Mouse (Mus musculus) 3T3-L1 (cell line): ENCODE measurements around the gene Cldn12.

Experiments
- DNase-seq: peaks from one replicate; pipeline ENCODE4 v3.0.0-alpha.2; 2015; ENCODE audit warnings: low read depth, low spot score

The Cldn12 gene

DNA sequence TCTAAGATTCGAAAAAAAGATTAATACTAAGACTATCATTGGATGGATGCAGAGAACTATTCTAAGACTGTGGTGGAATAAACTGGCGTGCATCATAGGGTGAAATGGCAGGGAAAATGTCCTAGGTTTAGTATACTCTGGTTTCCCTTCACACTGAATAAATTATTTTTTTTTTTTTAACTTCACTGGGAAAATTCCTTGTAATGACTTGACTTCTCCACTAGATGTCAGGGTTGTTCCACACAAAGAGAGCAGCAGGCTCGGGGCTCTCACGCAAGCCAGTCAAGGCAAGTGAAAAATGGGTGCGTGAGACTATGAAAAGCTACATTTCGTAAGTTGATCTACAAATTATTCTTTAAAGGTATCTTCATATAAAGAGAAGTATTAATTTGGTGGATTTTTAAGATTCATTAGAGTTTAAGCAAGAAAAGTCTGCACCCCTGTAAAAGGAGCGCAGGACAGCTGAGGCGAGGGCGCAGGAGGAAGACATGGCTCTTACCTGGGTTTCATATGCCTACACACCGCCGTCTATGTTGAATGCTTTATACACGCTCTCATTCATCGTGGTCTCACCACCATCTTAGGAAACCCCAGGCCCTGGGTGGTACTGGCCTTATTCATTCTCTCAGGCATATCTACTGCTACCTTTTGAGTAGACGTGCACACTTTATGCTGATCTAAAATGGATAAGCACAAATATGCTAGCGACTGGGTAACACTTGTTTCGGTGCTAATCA, 20.3 kb downstream of the Cldn12 start:
- peak; percentile 78 for DNase-seq

DNA sequence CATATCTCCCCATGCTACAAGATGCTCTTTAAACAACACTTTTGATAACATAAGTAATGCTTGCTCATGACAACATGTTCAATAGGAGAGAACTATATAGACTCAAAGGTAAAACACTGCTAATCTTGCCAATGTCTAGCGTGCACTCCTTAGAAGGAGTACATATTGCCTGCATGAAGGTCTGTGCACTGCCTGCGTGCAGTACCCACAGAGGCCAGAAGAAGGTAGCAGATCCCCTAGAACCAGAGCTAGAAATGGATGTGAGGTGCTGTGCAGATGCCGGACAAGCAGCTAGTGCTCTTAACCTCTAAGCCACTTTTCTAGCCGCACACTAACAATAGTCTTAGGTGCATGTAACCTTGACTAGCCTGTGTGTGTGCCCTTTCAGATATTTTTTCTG, 22.6 kb downstream of the Cldn12 start:
- DNase-seq = peak; percentile 32

DNA sequence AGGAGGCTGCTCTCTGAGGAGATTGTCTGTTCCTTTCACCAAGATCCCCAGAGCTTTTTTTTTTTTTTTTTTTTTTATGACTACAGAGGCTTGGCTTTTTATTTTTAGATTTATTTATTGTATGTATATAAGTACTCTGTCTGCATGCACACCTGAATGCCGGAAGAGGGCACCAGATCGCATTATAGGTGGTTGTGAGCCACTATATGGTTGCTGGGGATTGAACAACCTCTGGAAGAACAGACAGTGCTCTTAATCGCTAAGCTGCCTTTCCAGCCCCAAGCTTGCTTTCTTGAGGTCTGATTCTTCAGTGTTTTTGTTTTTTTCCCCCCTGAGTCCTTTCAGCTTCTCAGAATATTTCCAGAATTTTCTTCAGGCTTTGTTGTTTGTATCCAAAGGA, 28.7 kb downstream of the Cldn12 start:
- no peak for DNase-seq

DNA sequence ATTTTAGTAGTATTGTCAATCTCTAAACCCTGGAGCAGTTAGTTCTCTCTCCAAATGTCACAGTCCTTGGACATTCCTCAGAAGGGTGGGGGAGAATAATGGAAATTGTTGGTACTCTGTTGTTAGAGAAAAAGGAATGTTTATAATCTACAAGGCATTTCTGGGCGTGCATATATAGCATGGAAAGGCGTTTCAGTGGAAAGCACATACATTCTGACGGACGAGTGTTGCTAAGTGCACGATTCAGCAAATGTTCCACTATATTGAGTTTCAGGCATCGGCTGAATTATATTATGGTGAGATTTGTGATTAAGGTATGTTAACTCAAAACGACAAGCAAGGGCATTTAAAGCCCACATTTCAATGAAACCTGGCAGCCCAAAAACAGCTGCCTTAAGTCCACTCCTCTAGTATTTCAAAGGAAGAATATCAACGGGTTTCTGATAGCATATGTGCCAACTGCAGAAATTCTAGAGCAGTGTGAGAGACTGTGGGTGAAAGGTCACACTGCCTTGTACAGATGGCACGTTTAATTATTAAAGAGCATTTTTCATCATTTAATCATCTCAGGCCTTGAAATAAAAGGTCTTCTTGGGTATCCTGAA, 31.4 kb downstream of the Cldn12 start:
- DNase-seq = no peak

DNA sequence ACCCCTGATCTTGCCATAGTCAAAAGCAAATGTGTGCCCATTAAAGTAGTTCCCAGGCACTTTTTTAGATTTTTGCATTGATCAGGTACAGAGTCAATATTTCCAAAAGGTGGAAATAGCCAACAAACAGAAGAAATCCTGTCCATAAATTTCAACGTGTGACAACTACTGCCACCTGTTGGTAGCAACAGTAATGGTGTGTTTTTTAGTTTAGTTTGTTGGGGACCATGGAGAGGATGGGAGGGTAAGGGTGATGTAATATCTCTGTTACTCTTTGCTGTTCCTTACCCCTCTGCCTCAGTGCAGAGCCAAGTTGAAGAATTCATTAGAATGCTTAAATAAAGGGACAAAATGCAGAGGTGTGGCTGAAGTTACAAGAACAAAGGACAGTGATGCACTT, 33.1 kb downstream of the Cldn12 start:
- DNase-seq = peak; percentile 87

DNA sequence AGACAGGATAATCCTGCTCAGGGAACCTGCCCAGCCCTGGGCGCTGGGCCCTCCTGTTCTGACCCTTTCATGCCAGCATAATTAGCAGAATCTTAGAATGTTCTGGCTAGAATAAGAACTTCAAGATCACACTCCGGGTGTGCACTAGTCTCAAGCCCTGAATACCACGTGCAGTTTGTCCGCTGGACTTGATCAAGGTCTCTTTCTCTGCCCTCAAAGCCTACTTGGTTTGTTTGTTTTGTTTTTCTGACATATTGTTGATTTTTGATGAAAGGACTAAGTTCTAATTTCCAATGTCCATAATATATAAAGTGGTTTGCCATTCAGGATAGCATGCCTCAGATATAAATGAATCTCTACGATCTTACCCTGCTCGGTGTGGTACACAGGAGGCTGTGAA, 35.7 kb downstream of the Cldn12 start, which contains the start of gene 1700015F17Rik:
TSS of gene 1700015F17Rik (minus strand) at position 101 of the 400 bp plus-strand sequence.
- no peak for DNase-seq

DNA sequence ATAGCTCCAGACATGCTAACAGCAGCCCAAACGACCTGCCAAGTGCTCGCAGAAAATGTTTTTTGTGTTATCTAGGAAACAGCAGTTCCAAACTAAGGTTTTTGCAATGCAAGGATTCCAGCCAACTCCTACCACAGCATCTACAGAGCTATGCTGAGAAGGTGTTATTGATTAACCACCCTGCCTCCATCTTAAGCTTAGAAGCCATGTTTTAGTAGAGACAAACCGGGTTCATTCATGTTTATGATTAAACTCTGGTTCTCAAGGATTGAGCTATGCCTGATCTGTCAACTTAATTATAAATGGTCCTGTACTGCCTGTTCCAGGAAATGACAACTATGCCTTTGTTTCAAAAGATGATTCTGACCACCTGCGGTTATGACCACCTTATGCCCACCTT, 38.6 kb downstream of the Cldn12 start:
- DNase-seq = no peak

DNA sequence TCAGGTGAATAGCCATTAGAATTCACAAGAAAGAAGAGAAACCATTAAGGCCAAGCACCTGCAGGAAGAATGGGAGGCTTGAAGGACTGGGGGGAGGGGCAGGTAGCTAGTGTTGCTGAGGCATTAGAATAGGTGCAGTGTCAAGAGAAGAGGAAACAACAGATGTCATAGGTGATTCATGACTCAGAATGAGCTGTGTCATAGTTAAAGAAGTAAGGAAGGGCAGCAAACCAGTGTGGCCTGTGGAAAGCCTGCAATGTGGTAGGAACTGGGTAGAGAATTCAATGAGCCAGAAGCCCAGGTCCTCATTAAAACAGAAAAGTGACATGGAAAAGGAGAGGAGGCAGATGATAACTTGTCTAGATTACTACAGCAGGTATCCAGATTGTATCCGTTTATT, 49.5 kb downstream of the Cldn12 start:
- peak; percentile 22 for DNase-seq
